Mouse (Mus musculus) liver, embryonic 11.5 days (tissue): Measurements from ENCODE around the gene Fmnl1. TPM values are rescaled to one million over a fixed set of nuclear protein-coding genes. Genes with fewer than 3 reads are reported as not detected.

Experiments
- ATAC-seq: fragments of 200-750 bp; cut with Nextera tagmentation; replicated peaks from 2 replicates; pipeline ENCODE4 v1.8.0; 2017; ENCODE audit warnings: moderate number of reproducible peaks, mild to moderate bottlenecking, moderate TSS enrichment, moderate library complexity; ENCODE audit not compliant: low FRiP score
- DNase-seq: peaks from one replicate; pipeline ENCODE4 v3.0.0-alpha.2; 2017; ENCODE audit warnings: low spot score
- H3K27ac ChIP-seq: fragments of 300-500 bp; sonication (generic); 2 replicates; pipeline ENCODE4 v1.5.1; 2014; ENCODE audit warnings: mild to moderate bottlenecking, low read depth, low read length, control low read depth
- H3K27me3 ChIP-seq: fragments of 300-500 bp; sonication (generic); replicated peaks from 2 replicates; pipeline ENCODE4 v1.6.1; 2014; ENCODE audit warnings: low read length, mixed read lengths; ENCODE audit not compliant: control insufficient read depth, insufficient read depth
- H3K36me3 ChIP-seq: fragments of 300-500 bp; sonication (generic); 2 replicates; pipeline ENCODE4 v1.6.1; 2014; ENCODE audit warnings: mild to moderate bottlenecking, low read length, moderate library complexity, mixed read lengths; ENCODE audit not compliant: control insufficient read depth, insufficient read depth
- H3K4me1 ChIP-seq: fragments of 300-500 bp; sonication (generic); replicated peaks from 2 replicates; pipeline ENCODE4 v1.6.1; 2014; ENCODE audit warnings: low read length, mixed read lengths; ENCODE audit not compliant: control insufficient read depth, insufficient read depth
- H3K4me2 ChIP-seq: fragments of 300-500 bp; sonication (generic); 2 replicates; pipeline ENCODE4 v1.6.1; 2014; ENCODE audit warnings: mild to moderate bottlenecking, control low read depth, moderate library complexity
- H3K4me3 ChIP-seq: fragments of 300-500 bp; sonication (generic); 2 replicates; pipeline ENCODE4 v1.5.1; 2014; ENCODE audit warnings: low read depth, low read length, control low read depth
- H3K9ac ChIP-seq: fragments of 300-500 bp; sonication (generic); 2 replicates; pipeline ENCODE4 v1.6.1; 2014; ENCODE audit warnings: low read depth, low read length, control low read depth
- H3K9me3 ChIP-seq: fragments of 300-500 bp; sonication (generic); 2 replicates; pipeline ENCODE4 v1.6.1; 2016; ENCODE audit warnings: low read length, inconsistent platforms, mixed read lengths; ENCODE audit not compliant: control insufficient read depth
- WGBS: fragments of 180-500 bp; shearing (Covaris S2); extraction: QIAGEN DNeasy Blood & Tissue Kit; methylation state at CpG from one replicate; pipeline ENCODE4 v1.1.7; 2014; 5-methylcytosine and 5-hydroxymethylcytosine counted together
- polyA plus RNA-seq: library from polyadenylated mRNA; unstranded; fragments of >200 nt; fragmentation: Nextera tagmentation; extraction: Ambion mirVana; gene quantifications from 2 replicates; pipeline ENCODE4 v1.2.1, GENCODE M21; 2014

The Fmnl1 gene
- 6.3 and 6.9 TPM in 2 replicates for polyA plus RNA-seq

DNA sequence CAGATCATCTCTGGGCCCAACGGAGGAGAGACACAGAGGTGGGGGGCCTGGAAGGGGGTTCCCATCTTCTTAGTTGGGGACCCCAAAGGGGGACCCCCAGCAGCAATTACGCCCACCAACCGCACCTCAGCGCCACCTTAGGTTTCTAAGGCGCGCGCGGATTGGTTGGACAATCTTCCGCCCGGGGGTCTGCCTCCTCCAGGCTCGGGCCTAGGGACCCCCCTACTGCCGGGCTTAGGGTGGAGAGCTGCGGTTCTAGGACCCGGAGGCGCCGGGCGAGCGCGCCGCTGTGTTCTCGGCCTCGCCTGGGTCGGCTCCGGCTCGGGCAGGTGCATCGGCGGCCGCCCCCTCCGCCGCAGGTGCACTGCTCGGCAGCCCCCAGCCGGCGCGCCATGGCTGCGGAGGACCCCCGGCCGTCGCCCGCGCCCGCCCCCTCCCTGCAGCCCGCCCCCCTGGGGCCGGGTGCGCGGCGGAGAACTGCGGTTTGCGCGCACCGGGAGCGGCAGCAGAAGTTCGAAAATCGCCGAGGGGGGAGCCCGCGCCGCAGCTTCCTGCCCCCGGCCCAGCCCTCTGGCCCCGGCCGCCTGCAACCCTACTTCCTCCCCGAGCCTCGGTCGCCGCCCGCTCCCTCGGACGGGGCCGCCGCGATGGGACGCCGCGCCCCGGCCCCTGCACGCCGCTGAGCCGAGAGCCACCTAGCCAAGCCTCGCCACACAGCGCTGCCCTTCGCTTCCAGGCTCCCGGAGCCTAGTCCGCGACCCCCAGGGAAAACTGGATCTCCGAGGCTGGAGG lies at the start of gene Fmnl1:
Gene Fmnl1 (plus strand): TSS at position 614 of the 792 bp plus-strand sequence.
- Histone ChIP-seq H3K9me3 (no peaks in the 10 kb centered on the region; the same call in 1 of the 2 replicates), H3K4me3 (peak within 1 kb of the TSS; percentile 59), H3K9ac (peak within 1 kb of the TSS; percentile 49), H3K36me3 (no peaks in the 10 kb centered on the region), H3K4me1 (peaks cover 16% of the 10 kb centered on the region), H3K27ac (no peak within 1 kb of the TSS), H3K4me2 (peak within 1 kb of the TSS; percentile 79), H3K27me3 (peaks cover 46% of the 10 kb centered on the region)
- ATAC-seq (no peak), DNase-seq (no peak)
- WGBS: 1% methylated on average over 81 of the region's 84 CpGs

DNA sequence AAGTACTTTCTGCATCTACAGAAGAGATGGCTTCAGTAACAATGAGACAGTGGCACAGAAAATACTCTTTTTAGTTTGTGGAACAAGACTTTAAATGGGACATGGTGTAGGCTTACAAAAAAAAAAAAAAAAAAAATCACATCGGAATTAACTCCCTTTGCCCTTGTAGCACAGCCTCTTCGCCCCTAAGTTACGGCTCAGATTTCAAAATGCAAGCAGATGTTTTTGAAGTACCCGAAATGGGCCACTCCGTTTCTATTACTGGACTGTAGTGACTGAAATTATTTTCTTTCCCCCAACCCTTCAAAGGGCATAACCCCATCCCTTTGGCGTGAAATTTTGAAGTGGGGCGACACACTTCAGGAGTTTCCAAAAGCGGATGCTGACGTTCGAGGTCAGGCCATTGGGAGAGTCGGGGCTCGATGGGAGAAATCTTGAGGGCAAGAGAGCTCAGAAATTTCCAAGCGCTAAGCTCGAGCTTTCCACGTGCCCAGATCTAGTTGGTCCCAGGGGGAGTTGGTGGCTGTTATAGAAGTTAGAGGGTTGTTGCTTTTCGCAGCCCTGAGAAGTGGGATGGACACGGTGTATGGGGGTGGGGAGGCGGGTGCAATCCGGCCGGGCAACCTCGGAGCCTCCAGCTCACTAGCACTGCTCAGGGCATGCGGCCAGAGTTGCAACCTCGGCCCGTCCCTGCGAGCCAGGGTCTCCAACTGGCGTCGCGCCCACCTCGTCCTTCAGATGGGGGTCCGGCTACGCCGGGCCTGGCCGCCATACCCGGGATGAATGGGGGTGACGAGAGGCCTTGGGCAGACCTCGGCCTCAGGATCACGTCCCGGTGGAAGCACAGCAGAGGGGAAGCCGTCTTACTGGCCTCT lies 39.0 kb upstream of the Fmnl1 start, which contains the start of gene Hexim2:
Gene Hexim2 (plus strand): TSS at position 729 of the 875 bp plus-strand sequence.
- Histone ChIP-seq H3K4me3 (peak within 1 kb of the TSS; percentile 83), H3K4me2 (peak within 1 kb of the TSS; percentile 73), H3K9ac (peak within 1 kb of the TSS; percentile 81), H3K27me3 (no peaks in the 10 kb centered on the region), H3K36me3 (no peaks in the 10 kb centered on the region), H3K4me1 (peaks cover 50% of the 10 kb centered on the region), H3K27ac (peak within 1 kb of the TSS; percentile 91), H3K9me3 (no peaks in the 10 kb centered on the region)
- peak; percentile 8 for ATAC-seq
- DNase-seq: peak; percentile 72
- WGBS: 1% methylated on average over 39 of the region's 39 CpGs

DNA sequence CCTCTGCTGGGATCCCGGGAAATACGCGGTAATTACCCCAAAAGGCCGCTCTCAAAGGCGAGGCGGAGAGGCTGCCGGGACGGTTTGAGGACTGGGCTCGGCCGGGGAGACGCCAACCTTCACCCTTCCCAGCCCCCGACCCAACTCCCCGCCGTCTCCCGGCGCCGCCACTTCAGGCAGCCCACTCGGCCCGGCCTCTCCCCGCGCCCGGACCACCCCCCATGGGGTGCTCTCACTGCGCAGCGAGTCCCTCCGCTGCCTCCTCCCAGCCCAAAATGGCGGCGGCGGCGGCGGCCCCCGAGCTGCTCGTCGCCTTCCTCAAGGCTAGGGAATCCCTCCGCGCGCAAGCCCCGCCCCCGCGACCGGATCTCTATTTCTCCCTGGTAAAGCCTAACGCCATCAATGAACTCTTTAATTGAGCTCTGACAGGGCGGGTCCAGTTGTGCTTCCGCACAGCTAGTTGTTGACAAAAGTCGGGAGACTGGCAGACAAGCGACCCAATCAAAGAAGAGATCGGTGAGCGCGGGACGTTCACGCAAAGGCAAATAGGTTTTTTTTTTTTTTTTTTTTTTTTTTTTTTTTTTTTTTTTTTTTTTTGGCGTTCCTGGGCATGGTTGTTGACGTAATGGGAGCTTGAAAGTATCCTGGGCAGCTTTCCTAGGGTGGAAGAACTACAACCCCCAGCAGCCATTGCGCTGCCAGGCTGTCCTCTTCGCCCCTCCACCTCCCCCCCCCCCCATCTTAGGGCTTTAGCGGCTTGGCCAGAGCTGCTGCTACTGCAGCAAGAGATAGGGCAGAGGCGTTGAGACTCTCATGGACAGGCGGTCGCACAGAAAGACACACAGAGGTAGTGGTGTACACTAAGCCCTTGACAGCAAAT lies 38.1 kb upstream of the Fmnl1 start:
- no peaks in the 10 kb centered on the region for H3K9me3 ChIP-seq
- peak; percentile 86 for ATAC-seq
- H3K4me2 ChIP-seq: peak overlapping the region; percentile 73
- under 1% methylated on average over 58 of the region's 58 CpGs for WGBS
- H3K4me3 ChIP-seq: peak overlapping the region; percentile 83
- H3K27ac ChIP-seq: peak overlapping the region; percentile 91
- H3K36me3 ChIP-seq: no peaks in the 10 kb centered on the region
- H3K27me3 ChIP-seq: no peaks in the 10 kb centered on the region
- peak; percentile 100 for DNase-seq
- H3K4me1 ChIP-seq: peaks cover 54% of the 10 kb centered on the region
- H3K9ac ChIP-seq: peak overlapping the region; percentile 81

DNA sequence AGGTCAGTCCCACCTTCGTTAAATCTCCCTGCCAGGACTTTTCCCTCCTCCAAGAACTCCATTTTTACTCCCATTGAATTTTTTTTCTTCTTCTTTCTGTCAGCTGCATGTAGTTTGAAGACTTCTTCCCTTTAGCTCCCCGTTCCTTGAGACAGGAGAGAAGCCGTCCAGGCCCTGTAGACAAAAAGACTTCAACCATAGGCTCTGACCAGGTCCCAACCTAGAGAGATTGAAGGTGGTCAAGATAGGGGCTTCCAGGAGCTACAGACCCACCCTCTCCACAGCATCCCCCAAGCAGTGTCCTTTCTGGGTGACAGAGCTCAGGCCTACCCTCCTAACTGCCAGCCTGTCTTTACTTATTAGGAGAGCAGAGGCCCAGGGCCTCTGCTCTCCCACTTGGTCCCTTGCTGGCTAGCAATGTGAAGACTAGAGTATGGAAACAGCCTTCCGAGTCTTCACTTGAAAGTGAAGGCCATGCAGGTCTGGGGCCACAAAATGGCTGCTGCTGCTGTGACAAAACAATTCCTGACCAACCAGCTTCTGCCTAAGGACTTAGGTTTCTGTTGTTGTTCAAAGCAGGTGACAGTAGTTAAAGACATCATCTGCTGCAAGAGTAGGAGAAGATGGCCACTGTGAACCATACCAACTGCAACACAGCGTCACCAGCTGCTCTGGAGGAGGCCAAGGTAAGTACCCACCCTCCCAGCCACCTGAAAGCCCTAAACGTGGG lies 37.3 kb upstream of the Fmnl1 start:
- Histone ChIP-seq H3K27ac (peak overlapping the region; percentile 91), H3K4me2 (peak overlapping the region; percentile 73), H3K4me1 (peaks cover 54% of the 10 kb centered on the region), H3K4me3 (peak overlapping the region; percentile 47), H3K9ac (peak overlapping the region; percentile 79), H3K36me3 (peaks cover 6% of the 10 kb centered on the region), H3K9me3 (no peaks in the 10 kb centered on the region), H3K27me3 (no peaks in the 10 kb centered on the region)
- DNase-seq (no peak), ATAC-seq (no peak)
- 45% methylated on average over 6 of the region's 6 CpGs for WGBS

DNA sequence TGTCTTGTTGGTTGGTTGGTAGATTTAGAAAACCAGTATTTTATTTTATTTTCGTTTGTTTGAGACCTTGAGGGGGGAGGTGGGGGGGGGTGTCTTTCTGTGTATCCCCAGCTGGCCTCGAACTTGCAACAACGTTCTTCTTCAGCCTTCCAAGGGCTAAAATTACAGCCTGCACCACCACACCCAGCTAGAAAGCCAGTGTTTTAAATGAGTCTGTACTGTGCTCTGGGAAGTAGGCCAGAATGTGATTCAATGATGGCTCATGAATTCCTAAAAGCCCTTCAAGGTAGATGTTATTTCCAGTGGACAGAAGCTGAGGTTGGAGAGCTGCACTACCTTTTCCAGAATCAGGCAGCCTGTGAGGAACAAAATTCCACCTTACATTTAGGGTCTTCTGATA lies 36.7 kb upstream of the Fmnl1 start:
- DNase-seq: no peak
- H3K9me3 ChIP-seq: no peaks in the 10 kb centered on the region
- H3K27ac ChIP-seq: peak overlapping the region; percentile 91
- H3K4me1 ChIP-seq: peaks cover 54% of the 10 kb centered on the region
- H3K27me3 ChIP-seq: no peaks in the 10 kb centered on the region
- no peak for ATAC-seq
- H3K4me2 ChIP-seq: peak overlapping the region; percentile 73
- H3K4me3 ChIP-seq: peak overlapping the region; percentile 47
- peak overlapping the region; percentile 79 for H3K9ac ChIP-seq
- 66% methylated on average over 3 of the region's 3 CpGs for WGBS
- H3K36me3 ChIP-seq: peaks cover 8% of the 10 kb centered on the region

- DNase-seq: no peak
- 33% methylated on average over 8 of the region's 8 CpGs for WGBS
Observed at GRCm38 (mm10) chr11:103136039-103136577, 34.8 kb upstream of the Fmnl1 start.

DNA sequence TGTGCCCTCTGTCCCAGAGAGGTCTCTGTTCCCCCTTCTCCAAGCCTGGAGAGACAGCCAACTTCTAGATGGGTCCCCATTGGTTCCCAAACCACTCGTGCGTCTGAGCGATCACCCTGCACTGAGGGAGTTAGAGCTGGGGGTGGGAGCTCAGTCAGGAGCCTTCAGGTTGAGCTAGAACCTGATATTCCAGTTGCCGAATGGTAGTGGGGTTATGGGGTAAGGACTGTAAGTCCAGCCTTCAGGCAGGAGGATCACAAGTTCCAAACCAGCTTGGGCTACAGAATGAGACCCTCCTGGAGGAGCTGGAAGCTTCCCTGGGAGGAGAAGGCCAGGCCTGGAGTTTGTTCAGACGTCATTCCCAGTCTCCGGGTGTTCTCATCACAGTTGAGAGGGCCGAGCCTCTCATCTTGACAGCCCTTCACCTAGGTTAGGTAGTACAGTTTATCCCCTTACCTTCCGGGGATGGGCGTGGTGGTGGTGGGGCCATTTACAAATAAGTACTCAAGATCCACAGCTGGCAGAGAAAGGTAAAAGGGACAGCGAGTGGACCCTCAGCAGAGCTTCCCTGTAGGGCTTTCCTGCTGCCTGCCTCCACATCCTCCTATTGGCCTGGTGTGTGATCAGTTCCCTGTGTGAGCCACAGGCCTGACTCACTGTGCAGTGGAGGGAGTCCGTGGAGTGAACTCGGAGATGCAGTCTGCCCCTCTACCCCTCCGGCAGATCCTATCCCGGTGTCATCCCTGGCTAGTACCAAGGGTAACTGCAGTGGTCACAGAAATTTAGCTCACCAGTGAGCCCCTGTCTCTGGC lies 30.8 kb upstream of the Fmnl1 start:
- Histone ChIP-seq H3K27me3 (no peaks in the 10 kb centered on the region), H3K9ac (no peak overlapping the region), H3K36me3 (peaks cover 12% of the 10 kb centered on the region), H3K4me2 (no peak overlapping the region), H3K4me3 (no peak overlapping the region), H3K9me3 (no peaks in the 10 kb centered on the region), H3K4me1 (peaks cover 54% of the 10 kb centered on the region), H3K27ac (no peak overlapping the region)
- WGBS: 81% methylated on average over 14 of the region's 14 CpGs
- no peak for ATAC-seq
- no peak for DNase-seq

More at GRCm38 (mm10) chr11:103136039-103136577, 34.8 kb upstream of the Fmnl1 start:
- Histone ChIP-seq H3K4me3 (peak overlapping the region; percentile 7; the same call in 1 of the 2 replicates), H3K9me3 (no peaks in the 10 kb centered on the region), H3K27ac (peak overlapping the region; percentile 91), H3K4me2 (peak overlapping the region; percentile 73), H3K36me3 (peaks cover 12% of the 10 kb centered on the region), H3K27me3 (no peaks in the 10 kb centered on the region), H3K9ac (peak overlapping the region; percentile 49; the same call in 1 of the 2 replicates), H3K4me1 (peaks cover 48% of the 10 kb centered on the region)
- ATAC-seq: peak; percentile 33
